Mouse (Mus musculus) lung, postnatal 0 days (tissue): ENCODE data around the gene Larp4b. TPM values are rescaled to one million over a fixed set of nuclear protein-coding genes. Genes with fewer than 3 reads are reported as not detected.
"Not testable (repeated sequence)": the region's sequence is repeated elsewhere in the genome, so short reads cannot be mapped to it uniquely, and the experiment has no call there.

Experiments used
- ATAC-seq: fragments of 200-750 bp; cut with Nextera tagmentation; 2 replicates; pipeline ENCODE4 v1.8.0; 2017; ENCODE audit warnings: moderate library complexity
- DNase-seq: peaks from one replicate; pipeline ENCODE4 v3.0.0-alpha.2; 2016; ENCODE audit warnings: low spot score
- H3K27ac ChIP-seq: fragments of 300-500 bp; sonication (generic); 2 replicates; pipeline ENCODE4 v1.5.1; 2014; ENCODE audit warnings: antibody characterized with exemption, mild to moderate bottlenecking, low read length, mixed read lengths
- H3K27me3 ChIP-seq: fragments of 300-500 bp; sonication (generic); replicated peaks from 2 replicates; pipeline ENCODE4 v1.6.1; 2014; ENCODE audit warnings: low read length, mixed read lengths; ENCODE audit not compliant: insufficient read depth
- H3K36me3 ChIP-seq: fragments of 300-500 bp; sonication (generic); 2 replicates; pipeline ENCODE4 v1.6.1; 2014; ENCODE audit warnings: low read length, mixed read lengths; ENCODE audit not compliant: insufficient read depth
- H3K4me1 ChIP-seq: fragments of 300-500 bp; sonication (generic); 2 replicates; pipeline ENCODE4 v1.6.1; 2014; ENCODE audit warnings: antibody characterized with exemption, low read depth, low read length, mixed read lengths; ENCODE audit not compliant: insufficient read depth
- H3K4me2 ChIP-seq: fragments of 300-500 bp; sonication (generic); replicated peaks from 2 replicates; pipeline ENCODE4 v1.6.1; 2014; ENCODE audit warnings: low read depth, mild to moderate bottlenecking, low read length, moderate library complexity, mixed read lengths
- H3K4me3 ChIP-seq: fragments of 300-500 bp; sonication (generic); 2 replicates; pipeline ENCODE4 v1.5.1; 2014; ENCODE audit warnings: low read depth, low read length
- H3K9ac ChIP-seq: fragments of 300-500 bp; sonication (generic); replicated peaks from 2 replicates; pipeline ENCODE4 v1.6.1; 2014; ENCODE audit warnings: low read depth, mild to moderate bottlenecking
- H3K9me3 ChIP-seq: fragments of 300-500 bp; sonication (generic); 2 replicates; pipeline ENCODE4 v1.6.1; 2016; ENCODE audit warnings: low read length, mixed read lengths
- CTCF ChIP-seq: IDR thresholded peaks from 2 replicates; pipeline ENCODE4 v1.5.1; 2016; ENCODE audit warnings: antibody characterized with exemption, mild to moderate bottlenecking
- EP300 ChIP-seq: IDR thresholded peaks from 2 replicates; pipeline ENCODE4 v1.6.1; 2016; ENCODE audit warnings: antibody characterized with exemption, mild to moderate bottlenecking, control low read depth
- WGBS: fragments of 180-500 bp; shearing (Covaris S2); extraction: QIAGEN DNeasy Blood & Tissue Kit; methylation state at CpG from one replicate; pipeline ENCODE4 v1.1.7; 2014; 5-methylcytosine and 5-hydroxymethylcytosine counted together
- polyA plus RNA-seq: library from polyadenylated mRNA; unstranded; fragments of >200 nt; fragmentation: Nextera tagmentation; extraction: Ambion mirVana; gene quantifications from 2 replicates; pipeline ENCODE4 v1.2.1, GENCODE M21; 2015

The Larp4b gene
- polyA plus RNA-seq: 27.2 and 27.7 TPM in 2 replicates

GRCm38 (mm10) chr13:9093316-9094155 is at the start of gene Larp4b:
Gene Larp4b, plus strand, starts transcription at chr13:9093881.
- WGBS: 5% methylated on average over 61 of the region's 92 CpGs
- no peak for TF ChIP-seq CTCF
- no peak for TF ChIP-seq EP300
- peaks cover 6% of the 10 kb centered on the region; the same call in 1 of the 2 replicates for H3K4me1 ChIP-seq
- H3K4me2 ChIP-seq: peak within 1 kb of the TSS; percentile 86
- DNase-seq: peak; percentile 99
- peak within 1 kb of the TSS; percentile 94 for H3K9ac ChIP-seq
- H3K36me3 ChIP-seq: no peaks in the 10 kb centered on the region
- no peaks in the 10 kb centered on the region for H3K9me3 ChIP-seq
- H3K4me3 ChIP-seq: peak within 1 kb of the TSS; percentile 96
- ATAC-seq: peak; percentile 100
- H3K27me3 ChIP-seq: no peaks in the 10 kb centered on the region
- peak within 1 kb of the TSS; percentile 99 for H3K27ac ChIP-seq

GRCm38 (mm10) chr13:9044731-9045130 is 49.0 kb upstream of the Larp4b start:
- peaks cover 12% of the 10 kb centered on the region; the same call in 1 of the 2 replicates for H3K4me1 ChIP-seq
- H3K36me3 ChIP-seq: no peaks in the 10 kb centered on the region
- no peaks in the 10 kb centered on the region for H3K27me3 ChIP-seq
- no peaks in the 10 kb centered on the region for H3K9me3 ChIP-seq
- H3K4me2 ChIP-seq: no peak overlapping the region
- H3K27ac ChIP-seq: 0 out of 2 replicates have a peak overlapping the region, but pooled peaks have one; percentile 39
- WGBS: 100% methylated on average over 1 of the region's 1 CpGs
- ATAC-seq (no peak), DNase-seq (no peak)
- H3K4me3 ChIP-seq: no peak overlapping the region
- TF ChIP-seq CTCF (no peak), EP300 (no peak)
- no peak overlapping the region for H3K9ac ChIP-seq

- ATAC-seq, H3K27me3 ChIP-seq, H3K9me3 ChIP-seq, H3K27ac ChIP-seq, H3K9ac ChIP-seq, H3K4me1 ChIP-seq, H3K4me3 ChIP-seq, DNase-seq, H3K36me3 ChIP-seq, H3K4me2 ChIP-seq: not testable (repeated sequence)
- 48% methylated on average over 10 of the region's 10 CpGs for WGBS
Observed at GRCm38 (mm10) chr13:9052049-9052691, 41.5 kb upstream of the Larp4b start.

DNA sequence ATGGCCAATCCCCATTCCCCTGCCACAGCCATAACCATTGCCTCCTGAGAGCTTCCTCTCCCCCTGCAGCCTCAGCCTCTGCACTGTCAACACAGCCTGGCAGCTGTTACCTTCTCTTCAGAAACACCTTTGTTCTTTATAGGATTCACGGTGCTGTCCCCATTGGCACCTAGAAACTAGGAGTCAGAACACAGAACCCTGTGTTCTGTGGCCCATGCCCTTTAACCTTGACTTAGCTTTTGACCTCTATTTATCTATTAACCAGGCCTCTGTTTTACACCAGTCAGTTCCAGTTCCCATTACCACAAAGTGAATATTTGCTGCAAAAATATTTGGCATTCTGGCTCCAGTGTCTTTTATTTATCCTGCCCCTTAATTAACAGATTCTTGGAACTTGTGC is 36.4 kb upstream of the Larp4b start:
- TF ChIP-seq CTCF (no peak), EP300 (no peak)
- 27% methylated on average over 1 of the region's 1 CpGs for WGBS
- ATAC-seq: no peak
- Histone ChIP-seq H3K9me3 (no peaks in the 10 kb centered on the region), H3K27ac (no peak overlapping the region), H3K4me3 (no peak overlapping the region), H3K4me2 (no peak overlapping the region), H3K9ac (no peak overlapping the region), H3K4me1 (no peaks in the 10 kb centered on the region), H3K36me3 (no peaks in the 10 kb centered on the region), H3K27me3 (no peaks in the 10 kb centered on the region)
- DNase-seq: no peak

- Histone ChIP-seq H3K36me3 (no peaks in the 10 kb centered on the region), H3K27ac (no peak overlapping the region), H3K27me3 (no peaks in the 10 kb centered on the region), H3K9me3 (no peaks in the 10 kb centered on the region), H3K4me3 (no peak overlapping the region), H3K4me2 (no peak overlapping the region), H3K4me1 (peaks cover 3% of the 10 kb centered on the region; the same call in 1 of the 2 replicates), H3K9ac (no peak overlapping the region)
- WGBS: 75% methylated on average over 4 of the region's 4 CpGs
- ATAC-seq (peak; percentile 41; the same call in 1 of the 2 replicates), DNase-seq (peak; percentile 8)
- TF ChIP-seq CTCF (no peak), EP300 (no peak)
Observed at GRCm38 (mm10) chr13:9058706-9059105, 35.0 kb upstream of the Larp4b start.

DNA sequence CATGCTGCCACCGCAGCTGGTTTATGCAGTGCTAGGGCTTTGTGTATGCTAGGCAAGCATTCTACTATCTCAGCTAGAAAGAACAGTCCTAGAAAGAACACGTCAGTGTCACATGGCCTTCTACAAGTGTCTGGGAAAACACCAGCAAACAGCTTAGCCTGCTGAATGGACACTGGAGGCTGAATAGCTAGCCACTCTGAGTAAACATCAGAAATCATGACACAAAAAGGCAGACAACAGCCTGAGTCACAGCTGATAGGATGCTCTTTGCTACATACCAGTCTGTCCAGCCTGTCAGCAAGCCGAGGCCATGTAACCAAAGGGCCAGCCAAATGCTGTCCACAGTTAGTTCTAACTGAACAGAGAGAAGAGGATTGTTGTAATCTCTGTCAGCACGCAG is 32.3 kb upstream of the Larp4b start:
- DNase-seq (peak; percentile 6), ATAC-seq (no peak)
- peaks cover 4% of the 10 kb centered on the region; the same call in 1 of the 2 replicates for H3K4me1 ChIP-seq
- no peak overlapping the region for H3K4me3 ChIP-seq
- no peaks in the 10 kb centered on the region for H3K36me3 ChIP-seq
- H3K9me3 ChIP-seq: no peaks in the 10 kb centered on the region
- H3K27ac ChIP-seq: no peak overlapping the region
- no peak overlapping the region for H3K9ac ChIP-seq
- no peak overlapping the region for H3K4me2 ChIP-seq
- no peaks in the 10 kb centered on the region for H3K27me3 ChIP-seq
- no peak for TF ChIP-seq CTCF
- no peak for TF ChIP-seq EP300
- WGBS: 59% methylated on average over 4 of the region's 4 CpGs
